Mouse (Mus musculus): Measurements from ENCODE around the gene Gipc2. TPM values are rescaled to one million over a fixed set of nuclear protein-coding genes. Genes with fewer than 3 reads are reported as not detected.
"Not testable (repeated sequence)": the region's sequence is repeated elsewhere in the genome, so short reads cannot be mapped to it uniquely, and the experiment has no call there.

The Gipc2 gene
- 1 to 10 TPM; 1.1 to 1.4 TPM for total RNA-seq (2021)
- long read RNA-seq, partial matches to known transcripts, result 0 of 1 reads
- long read RNA-seq, other reads (novel, unspliced or antisense), result 0 of 1 reads

GRCm38 (mm10) chr3:152166099-152166423, at the start of gene Gipc2:
Gene Gipc2 (minus strand): TSS chr3:152166230.
- no peak for DNase-seq (ENCODE audit: low spot score in 2 of 2)

GRCm38 (mm10) chr3:152213416-152213815, 47.4 kb upstream of the Gipc2 start:
- DNase-seq (ENCODE audit: low spot score in 2 of 2), result no peak

GRCm38 (mm10) chr3:152211731-152212279, 45.8 kb upstream of the Gipc2 start:
- peak in 1 of 2 experiments; percentile 16 for DNase-seq (ENCODE audit: low spot score in 2 of 2)

- DNase-seq (ENCODE audit: low spot score in 2 of 2), result peak; percentile 51 to 59
Observed at GRCm38 (mm10) chr3:152210728-152211391, 44.8 kb upstream of the Gipc2 start.

- peak; percentile 99 for DNase-seq (ENCODE audit: low spot score in 2 of 2)
Observed at GRCm38 (mm10) chr3:152209967-152210634, 44.1 kb upstream of the Gipc2 start, which contains the start of the genes Dnajb4 and Fubp1. Gene Dnajb4 (minus strand): TSS chr3:152210302. Gene Fubp1 (plus strand): TSS chr3:152210422.

- DNase-seq (ENCODE audit: low spot score in 2 of 2), result no peak
Observed at GRCm38 (mm10) chr3:152209177-152209966, 43.3 kb upstream of the Gipc2 start.

- no peak for DNase-seq (ENCODE audit: low spot score in 2 of 2)
Observed at GRCm38 (mm10) chr3:152208096-152208885, 42.3 kb upstream of the Gipc2 start.

- DNase-seq (ENCODE audit: low spot score in 2 of 2), result no peak
Observed at GRCm38 (mm10) chr3:152207156-152207555, 41.1 kb upstream of the Gipc2 start.

- DNase-seq (ENCODE audit: low spot score in 2 of 2), result no peak
Observed at GRCm38 (mm10) chr3:152204577-152204976, 38.5 kb upstream of the Gipc2 start.

GRCm38 (mm10) chr3:152203996-152204395, 38.0 kb upstream of the Gipc2 start:
- no peak for DNase-seq (ENCODE audit: low spot score in 2 of 2)

- DNase-seq (ENCODE audit: low spot score in 2 of 2), result no peak
Observed at GRCm38 (mm10) chr3:152203411-152203810, 37.4 kb upstream of the Gipc2 start.

GRCm38 (mm10) chr3:152202942-152203341, 36.9 kb upstream of the Gipc2 start:
- DNase-seq (ENCODE audit: low spot score in 2 of 2), result no peak

GRCm38 (mm10) chr3:152201651-152202050, 35.6 kb upstream of the Gipc2 start:
- no peak for DNase-seq (ENCODE audit: low spot score in 2 of 2)

- no peak for DNase-seq (ENCODE audit: low spot score in 2 of 2)
Observed at GRCm38 (mm10) chr3:152201181-152201580, 35.2 kb upstream of the Gipc2 start.

- DNase-seq (ENCODE audit: low spot score in 2 of 2), result no peak
Observed at GRCm38 (mm10) chr3:152199125-152199524, 33.1 kb upstream of the Gipc2 start.

GRCm38 (mm10) chr3:152197246-152197645, 31.2 kb upstream of the Gipc2 start:
- not testable (repeated sequence) for DNase-seq (ENCODE audit: low spot score in 2 of 2)

GRCm38 (mm10) chr3:152193635-152194097, 27.6 kb upstream of the Gipc2 start:
- DNase-seq (ENCODE audit: low spot score in 2 of 2), result peak; percentile 87 to 95

GRCm38 (mm10) chr3:152193177-152193576, 27.1 kb upstream of the Gipc2 start:
- no peak for DNase-seq (ENCODE audit: low spot score in 2 of 2)

- peak in 1 of 2 experiments; percentile 30 for DNase-seq (ENCODE audit: low spot score in 2 of 2)
Observed at GRCm38 (mm10) chr3:152192238-152192931, 26.4 kb upstream of the Gipc2 start.

- DNase-seq (ENCODE audit: low spot score in 2 of 2), result no peak
Observed at GRCm38 (mm10) chr3:152191791-152192237, 25.8 kb upstream of the Gipc2 start.
